Mouse (Mus musculus) kidney, postnatal 0 days (tissue): ENCODE measurements around the gene Shcbp1l. TPM values are rescaled to one million over a fixed set of nuclear protein-coding genes. Genes with fewer than 3 reads are reported as not detected.

Experiments
- ATAC-seq: fragments of 200-750 bp; cut with Nextera tagmentation; replicated peaks from 2 replicates; pipeline ENCODE4 v1.8.0; 2017; ENCODE audit warnings: low read depth, moderate number of reproducible peaks, moderate TSS enrichment, moderate library complexity; ENCODE audit not compliant: low FRiP score
- DNase-seq: peaks from one replicate; pipeline ENCODE4 v3.0.0-alpha.2; 2016; ENCODE audit warnings: low spot score
- H3K27ac ChIP-seq: fragments of 300-500 bp; sonication (generic); 2 replicates; pipeline ENCODE4 v1.5.1; 2014; ENCODE audit warnings: mild to moderate bottlenecking
- H3K27me3 ChIP-seq: fragments of 300-500 bp; sonication (generic); 2 replicates; pipeline ENCODE4 v1.6.1; 2014; ENCODE audit warnings: low read length, mixed read lengths; ENCODE audit not compliant: insufficient read depth
- H3K36me3 ChIP-seq: fragments of 300-500 bp; sonication (generic); 2 replicates; pipeline ENCODE4 v1.6.1; 2014; ENCODE audit warnings: low read length, mixed read lengths; ENCODE audit not compliant: insufficient read depth
- H3K4me1 ChIP-seq: fragments of 300-500 bp; sonication (generic); replicated peaks from 2 replicates; pipeline ENCODE4 v1.6.1; 2014; ENCODE audit warnings: antibody characterized with exemption, low read length, mixed read lengths; ENCODE audit not compliant: insufficient read depth
- H3K4me2 ChIP-seq: fragments of 300-500 bp; sonication (generic); 2 replicates; pipeline ENCODE4 v1.6.1; 2014; ENCODE audit warnings: mild to moderate bottlenecking, low read length, moderate library complexity, mixed read lengths
- H3K4me3 ChIP-seq: fragments of 300-500 bp; sonication (generic); replicated peaks from 2 replicates; pipeline ENCODE4 v1.5.1; 2014; ENCODE audit warnings: low read depth, low read length
- H3K9ac ChIP-seq: fragments of 300-500 bp; sonication (generic); 2 replicates; pipeline ENCODE4 v1.6.1; 2014; ENCODE audit warnings: low read depth, low read length
- H3K9me3 ChIP-seq: fragments of 300-500 bp; sonication (generic); replicated peaks from 2 replicates; pipeline ENCODE4 v1.6.1; 2016; ENCODE audit warnings: low read length, inconsistent platforms, mixed read lengths
- CTCF ChIP-seq: IDR thresholded peaks from 2 replicates; pipeline ENCODE4 v1.5.1; 2016; ENCODE audit warnings: antibody characterized with exemption, low read depth, mild to moderate bottlenecking, moderate library complexity
- WGBS: fragments of 180-500 bp; shearing (Covaris S2); extraction: QIAGEN DNeasy Blood & Tissue Kit; methylation state at CpG from one replicate; pipeline ENCODE4 v1.1.7; 2014; 5-methylcytosine and 5-hydroxymethylcytosine counted together
- polyA plus RNA-seq: library from polyadenylated mRNA; unstranded; fragments of >200 nt; fragmentation: Nextera tagmentation; extraction: Ambion mirVana; gene quantifications from 2 replicates; pipeline ENCODE4 v1.2.1, GENCODE M21; 2015

Shcbp1l gene
- polyA plus RNA-seq, 1 experiment from 2014 or later: 0.39 TPM

- no peak overlapping the region for H3K4me2 ChIP-seq
- ATAC-seq: no peak
- 95% methylated on average over 3 of the region's 3 CpGs for WGBS
- H3K4me3 ChIP-seq: no peak overlapping the region
- H3K9me3 ChIP-seq: no peaks in the 10 kb centered on the region
- H3K4me1 ChIP-seq: no peaks in the 10 kb centered on the region
- TF ChIP-seq CTCF: no peak
- no peak overlapping the region for H3K9ac ChIP-seq
- DNase-seq: no peak
- H3K27ac ChIP-seq: no peak overlapping the region
- peaks cover 24% of the 10 kb centered on the region for H3K36me3 ChIP-seq
- no peaks in the 10 kb centered on the region for H3K27me3 ChIP-seq
Measured at GRCm38 (mm10) chr1:153453146-153453642, 28.2 kb downstream of the Shcbp1l start.

- Histone ChIP-seq H3K27ac (no peak overlapping the region), H3K36me3 (peaks cover 42% of the 10 kb centered on the region), H3K27me3 (no peaks in the 10 kb centered on the region), H3K9ac (no peak overlapping the region), H3K4me1 (no peaks in the 10 kb centered on the region), H3K4me3 (no peak overlapping the region), H3K9me3 (no peaks in the 10 kb centered on the region), H3K4me2 (no peak overlapping the region)
- WGBS: 77% methylated on average over 5 of the region's 5 CpGs
- ATAC-seq (0 out of 2 replicates have a peak, but pooled peaks have one; percentile 41), DNase-seq (no peak)
- no peak for TF ChIP-seq CTCF
Measured at GRCm38 (mm10) chr1:153456137-153456536, 31.2 kb downstream of the Shcbp1l start.

- 76% methylated on average over 1 of the region's 1 CpGs for WGBS
- Histone ChIP-seq H3K4me3 (no peak overlapping the region), H3K9ac (no peak overlapping the region), H3K36me3 (peaks cover 49% of the 10 kb centered on the region), H3K27ac (no peak overlapping the region), H3K4me1 (no peaks in the 10 kb centered on the region), H3K4me2 (no peak overlapping the region), H3K9me3 (no peaks in the 10 kb centered on the region), H3K27me3 (no peaks in the 10 kb centered on the region)
- DNase-seq: no peak
- no peak for ATAC-seq
- TF ChIP-seq CTCF: no peak
Measured at GRCm38 (mm10) chr1:153461796-153462195, 36.8 kb downstream of the Shcbp1l start.

GRCm38 (mm10) chr1:153479296-153479695 is 54.3 kb downstream of the Shcbp1l start:
- DNase-seq (no peak), ATAC-seq (no peak)
- 56% methylated on average over 1 of the region's 1 CpGs for WGBS
- no peak overlapping the region for H3K4me2 ChIP-seq
- peaks cover 3% of the 10 kb centered on the region; the same call in 1 of the 2 replicates for H3K4me1 ChIP-seq
- no peak overlapping the region for H3K4me3 ChIP-seq
- no peaks in the 10 kb centered on the region for H3K9me3 ChIP-seq
- H3K9ac ChIP-seq: no peak overlapping the region
- no peak overlapping the region for H3K27ac ChIP-seq
- peaks cover 52% of the 10 kb centered on the region for H3K36me3 ChIP-seq
- H3K27me3 ChIP-seq: no peaks in the 10 kb centered on the region
- TF ChIP-seq CTCF: no peak

- no peaks in the 10 kb centered on the region for H3K27me3 ChIP-seq
- no peak overlapping the region for H3K9ac ChIP-seq
- H3K9me3 ChIP-seq: no peaks in the 10 kb centered on the region
- H3K4me1 ChIP-seq: peaks cover 7% of the 10 kb centered on the region; the same call in 1 of the 2 replicates
- ATAC-seq (peak; percentile 65; the same call in 1 of the 2 replicates), DNase-seq (peak; percentile 78)
- no peak overlapping the region for H3K4me3 ChIP-seq
- 43% methylated on average over 1 of the region's 1 CpGs for WGBS
- peak; percentile 91 for TF ChIP-seq CTCF
- no peak overlapping the region for H3K27ac ChIP-seq
- H3K36me3 ChIP-seq: peaks cover 46% of the 10 kb centered on the region
- H3K4me2 ChIP-seq: no peak overlapping the region
Measured at GRCm38 (mm10) chr1:153480386-153481024, 55.5 kb downstream of the Shcbp1l start.

GRCm38 (mm10) chr1:153481025-153481412 is 56.1 kb downstream of the Shcbp1l start:
- ATAC-seq (no peak), DNase-seq (no peak)
- H3K27me3 ChIP-seq: no peaks in the 10 kb centered on the region
- H3K27ac ChIP-seq: no peak overlapping the region
- no peak for TF ChIP-seq CTCF
- peaks cover 7% of the 10 kb centered on the region; the same call in 1 of the 2 replicates for H3K4me1 ChIP-seq
- H3K9ac ChIP-seq: no peak overlapping the region
- WGBS: 87% methylated on average over 1 of the region's 1 CpGs
- H3K9me3 ChIP-seq: no peaks in the 10 kb centered on the region
- no peak overlapping the region for H3K4me2 ChIP-seq
- H3K36me3 ChIP-seq: peaks cover 44% of the 10 kb centered on the region
- no peak overlapping the region for H3K4me3 ChIP-seq
